Mouse (Mus musculus) megakaryocyte, embryonic 14.5 days (primary cell): ENCODE data around the gene Homer1. TPM values are rescaled to one million over a fixed set of nuclear protein-coding genes. Genes with fewer than 3 reads are reported as not detected.

Experiments
- H3K27me3 ChIP-seq: replicated peaks from 2 replicates; pipeline ENCODE3; 2012; ENCODE audit warnings: inconsistent platforms
- H3K36me3 ChIP-seq: replicated peaks from 2 replicates; pipeline ENCODE3; 2012; ENCODE audit warnings: low read length, inconsistent platforms, mixed read lengths
- H3K4me1 ChIP-seq: 2 replicates; pipeline ENCODE4 v1.6.1; 2012; ENCODE audit warnings: inconsistent platforms
- H3K4me3 ChIP-seq: replicated peaks from 2 replicates; pipeline ENCODE3; 2012; ENCODE audit warnings: moderate library complexity, mild to moderate bottlenecking, inconsistent platforms
- H3K9me3 ChIP-seq: 2 replicates; pipeline ENCODE4 v1.6.1; 2012; ENCODE audit warnings: inconsistent platforms
- FLI1 ChIP-seq: IDR thresholded peaks from 2 replicates; pipeline ENCODE4 v1.6.1; 2012; ENCODE audit warnings: low read length, inconsistent platforms, mixed read lengths
- GATA1 ChIP-seq: IDR thresholded peaks from 3 replicates; pipeline ENCODE4 v1.6.1; 2012; ENCODE audit warnings: mixed read lengths, low read length, inconsistent platforms, borderline replicate concordance
- polyA plus RNA-seq: library from polyadenylated mRNA; stranded (reverse); fragments of >175 nt; gene quantifications from 2 replicates; pipeline ENCODE4 v1.2.3, GENCODE M21; 2012; ENCODE audit warnings: low replicate concordance; ENCODE audit not compliant: insufficient read depth

Gene Homer1
- polyA plus RNA-seq, 1 experiment = 1.1 TPM

DNA sequence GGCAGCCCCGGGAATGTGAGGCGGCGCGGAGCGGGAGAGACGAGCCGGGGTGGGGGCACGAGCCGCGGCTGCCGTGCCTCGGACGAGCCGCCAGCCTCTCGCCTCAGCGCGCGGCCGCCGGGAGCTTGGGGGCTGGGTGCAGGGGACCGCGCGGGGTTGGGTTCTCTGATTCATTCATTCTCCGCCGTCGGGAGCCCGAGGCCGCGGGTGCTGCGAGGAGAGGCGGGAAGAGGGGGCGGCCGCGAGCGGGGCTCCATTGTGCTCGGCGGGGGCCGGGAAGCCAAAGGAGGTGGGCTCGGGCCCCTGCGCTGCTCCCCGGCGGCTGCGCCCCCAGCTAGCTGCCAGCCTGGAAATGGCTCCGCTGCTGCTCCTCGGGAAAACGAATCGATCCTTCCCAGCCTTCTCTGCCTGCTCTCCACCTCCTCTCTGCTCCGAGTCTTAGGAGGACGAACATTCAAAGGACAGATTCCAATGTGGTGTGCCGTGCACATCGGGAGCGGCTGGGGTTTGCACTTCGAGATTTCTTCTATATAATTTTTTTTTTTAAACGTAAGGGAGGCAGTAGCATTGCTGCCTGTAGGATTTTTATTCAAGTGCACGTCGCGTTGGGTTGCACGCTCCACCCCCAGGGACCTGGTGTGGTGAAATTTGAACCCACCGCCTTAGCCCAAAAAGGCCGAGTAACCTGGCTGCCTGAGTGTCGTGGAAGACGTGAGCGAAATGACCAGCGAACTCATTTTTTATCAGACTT is 5.0 kb downstream of the Homer1 start:
- Histone ChIP-seq H3K4me3 (peak overlapping the region; percentile 96), H3K27me3 (no peaks in the 10 kb centered on the region), H3K9me3 (no peaks in the 10 kb centered on the region), H3K36me3 (no peaks in the 10 kb centered on the region), H3K4me1 (peaks cover 38% of the 10 kb centered on the region)
- TF ChIP-seq FLI1 (no peak), GATA1 (no peak)

DNA sequence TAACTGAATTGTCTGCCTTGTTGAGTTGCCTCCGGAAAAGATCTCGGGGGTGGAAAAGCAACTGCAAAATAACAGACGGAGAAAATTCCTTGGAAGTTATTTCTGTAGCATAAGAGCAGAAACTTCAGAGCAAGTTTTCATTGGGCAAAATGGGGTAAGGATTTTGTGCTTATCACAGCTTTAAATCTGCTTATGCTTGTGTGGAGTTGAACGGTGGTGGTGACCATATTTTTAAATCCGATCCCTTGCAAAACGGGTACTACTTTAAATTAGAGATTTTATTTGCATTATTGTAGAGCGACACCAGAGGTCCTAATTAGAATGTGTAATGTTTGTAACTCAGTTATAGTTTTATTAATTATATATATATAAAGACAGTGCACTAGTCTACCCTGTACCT is 5.7 kb downstream of the Homer1 start:
- Histone ChIP-seq H3K4me1 (peaks cover 39% of the 10 kb centered on the region), H3K9me3 (no peaks in the 10 kb centered on the region), H3K36me3 (no peaks in the 10 kb centered on the region), H3K4me3 (peak overlapping the region; percentile 96), H3K27me3 (no peaks in the 10 kb centered on the region)
- TF ChIP-seq FLI1 (no peak), GATA1 (no peak)

DNA sequence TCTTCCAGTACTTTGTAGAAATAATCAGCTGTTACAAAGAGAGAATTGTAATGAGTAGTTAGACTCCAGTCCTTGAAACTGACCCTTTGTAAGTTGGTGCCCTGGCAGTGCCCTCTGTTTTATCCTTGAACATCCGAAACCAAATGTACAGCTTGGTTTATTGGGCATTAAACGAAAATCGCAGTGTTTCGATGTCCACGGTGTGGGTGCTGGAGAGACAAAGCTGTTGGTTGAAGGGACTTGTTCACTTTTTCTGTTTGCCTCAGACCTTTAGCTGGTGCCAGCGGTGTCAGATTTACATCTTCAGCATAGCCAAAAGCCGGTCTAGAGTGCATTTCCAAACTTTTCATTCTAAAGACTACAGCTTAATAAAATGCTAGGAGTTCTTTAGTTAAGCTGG is 6.2 kb downstream of the Homer1 start:
- Histone ChIP-seq H3K27me3 (no peaks in the 10 kb centered on the region), H3K4me3 (peak overlapping the region; percentile 96), H3K9me3 (no peaks in the 10 kb centered on the region), H3K4me1 (peaks cover 39% of the 10 kb centered on the region), H3K36me3 (no peaks in the 10 kb centered on the region)
- TF ChIP-seq GATA1 (no peak), FLI1 (no peak)

DNA sequence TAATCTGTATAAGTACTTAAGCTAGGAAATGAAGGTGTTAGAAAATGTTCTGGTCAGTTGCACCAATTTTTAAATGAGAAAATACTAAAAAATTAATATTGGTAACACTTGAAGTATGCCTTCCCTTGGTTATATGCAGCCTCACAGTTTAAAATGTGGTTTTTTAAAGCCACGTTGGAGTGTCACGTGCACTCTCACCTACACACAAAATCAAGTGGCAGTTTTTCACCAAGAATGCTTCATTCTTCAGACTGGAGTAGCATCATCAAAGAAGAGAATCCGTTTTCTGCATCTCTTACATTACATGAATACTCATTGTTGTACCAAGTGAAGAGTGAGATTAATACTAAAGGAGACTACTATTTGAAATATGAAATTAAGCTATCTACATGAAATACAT is 7.1 kb downstream of the Homer1 start:
- peaks cover 39% of the 10 kb centered on the region for H3K4me1 ChIP-seq
- H3K4me3 ChIP-seq = no peak overlapping the region
- no peaks in the 10 kb centered on the region for H3K9me3 ChIP-seq
- no peaks in the 10 kb centered on the region for H3K27me3 ChIP-seq
- H3K36me3 ChIP-seq = no peaks in the 10 kb centered on the region
- TF ChIP-seq FLI1 = no peak
- no peak for TF ChIP-seq GATA1

DNA sequence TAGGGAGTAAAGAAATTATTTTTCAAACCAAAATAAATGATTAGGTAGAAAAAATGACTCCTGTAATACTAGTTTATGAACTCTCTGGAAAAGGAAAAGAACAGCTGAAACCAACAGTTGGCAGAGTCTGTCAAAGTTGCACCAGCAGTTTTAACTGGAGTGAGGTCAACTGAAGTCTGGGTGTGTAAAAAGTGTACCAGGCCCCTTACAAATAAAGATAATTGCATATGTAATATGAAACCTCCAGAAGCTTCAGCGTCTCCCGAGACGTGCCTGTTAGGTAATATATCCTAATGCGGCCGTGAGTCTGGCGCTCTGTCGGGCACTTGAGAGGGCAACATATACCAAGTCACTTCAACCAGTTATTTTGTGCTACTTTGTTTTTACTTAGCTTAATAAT is 8.3 kb downstream of the Homer1 start:
- Histone ChIP-seq H3K4me3 (no peak overlapping the region), H3K36me3 (no peaks in the 10 kb centered on the region), H3K4me1 (peaks cover 32% of the 10 kb centered on the region), H3K9me3 (no peaks in the 10 kb centered on the region), H3K27me3 (no peaks in the 10 kb centered on the region)
- TF ChIP-seq GATA1 (no peak), FLI1 (no peak)

DNA sequence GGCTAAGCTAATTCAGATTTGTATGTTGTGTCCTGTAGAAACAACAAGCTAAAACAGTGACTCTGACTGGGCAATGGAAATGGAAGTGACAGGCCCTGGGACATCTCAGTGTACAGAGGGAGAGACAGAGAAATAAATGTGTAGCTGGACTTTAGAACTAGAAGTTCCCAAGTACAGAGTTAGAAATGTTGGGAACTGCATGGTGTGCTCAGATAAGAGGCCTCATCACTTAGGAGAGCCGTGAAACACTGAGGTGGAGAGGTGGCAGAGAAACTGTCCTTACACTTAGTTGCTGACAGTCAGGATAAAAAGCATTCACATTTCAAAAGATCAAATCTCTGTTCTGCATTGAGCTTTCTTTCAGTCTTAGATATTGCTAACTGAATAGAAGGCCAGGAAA is 9.9 kb downstream of the Homer1 start:
- Histone ChIP-seq H3K4me3 (no peak overlapping the region), H3K36me3 (no peaks in the 10 kb centered on the region), H3K27me3 (no peaks in the 10 kb centered on the region), H3K4me1 (peaks cover 36% of the 10 kb centered on the region), H3K9me3 (no peaks in the 10 kb centered on the region)
- TF ChIP-seq FLI1 (no peak), GATA1 (no peak)

DNA sequence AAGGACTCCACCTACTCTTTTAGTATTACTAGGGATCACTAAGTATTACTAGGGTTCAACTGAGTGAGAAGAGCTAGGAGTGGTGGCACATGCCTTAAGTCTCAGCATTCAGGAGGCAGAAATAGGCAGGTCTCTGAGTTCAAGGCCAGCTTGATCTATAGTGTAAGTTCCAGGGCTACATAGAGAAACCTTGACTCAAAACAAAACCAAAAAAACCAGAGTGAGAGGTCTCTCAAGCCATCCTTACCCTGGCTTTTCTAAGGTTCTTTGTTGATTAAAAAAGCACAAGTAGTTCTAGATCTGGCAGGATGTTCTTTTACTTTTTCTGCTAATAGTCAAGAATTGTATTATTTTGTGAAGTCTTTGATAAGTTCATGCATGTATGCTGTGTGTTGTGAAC is 13.1 kb downstream of the Homer1 start:
- Histone ChIP-seq H3K4me3 (no peak overlapping the region), H3K27me3 (no peaks in the 10 kb centered on the region), H3K4me1 (peaks cover 21% of the 10 kb centered on the region), H3K36me3 (no peaks in the 10 kb centered on the region), H3K9me3 (no peaks in the 10 kb centered on the region)
- TF ChIP-seq GATA1 (no peak), FLI1 (no peak)

DNA sequence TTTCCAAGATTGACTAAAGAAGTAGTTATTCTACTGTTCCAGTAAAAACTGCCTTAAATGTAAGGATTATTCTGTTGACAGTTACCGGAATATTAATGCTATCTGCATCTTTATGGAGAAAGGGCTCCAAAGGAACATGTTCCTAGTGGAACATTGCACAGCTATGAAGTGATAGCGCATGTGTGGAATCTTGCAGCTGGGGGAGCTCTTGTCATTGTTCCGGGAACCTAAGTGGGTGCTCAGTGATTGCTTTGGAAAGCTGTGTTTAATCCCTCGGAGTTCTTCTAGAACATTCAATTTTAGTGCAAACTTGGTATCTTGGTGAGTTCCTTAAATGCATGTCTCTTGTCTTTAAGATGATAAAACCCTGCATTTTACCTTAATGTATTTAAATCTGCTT is 14.9 kb downstream of the Homer1 start:
- no peak for TF ChIP-seq GATA1
- no peak for TF ChIP-seq FLI1
- H3K4me1 ChIP-seq = peaks cover 18% of the 10 kb centered on the region
- no peaks in the 10 kb centered on the region for H3K9me3 ChIP-seq
- no peaks in the 10 kb centered on the region for H3K27me3 ChIP-seq
- no peaks in the 10 kb centered on the region for H3K36me3 ChIP-seq
- no peak overlapping the region for H3K4me3 ChIP-seq

DNA sequence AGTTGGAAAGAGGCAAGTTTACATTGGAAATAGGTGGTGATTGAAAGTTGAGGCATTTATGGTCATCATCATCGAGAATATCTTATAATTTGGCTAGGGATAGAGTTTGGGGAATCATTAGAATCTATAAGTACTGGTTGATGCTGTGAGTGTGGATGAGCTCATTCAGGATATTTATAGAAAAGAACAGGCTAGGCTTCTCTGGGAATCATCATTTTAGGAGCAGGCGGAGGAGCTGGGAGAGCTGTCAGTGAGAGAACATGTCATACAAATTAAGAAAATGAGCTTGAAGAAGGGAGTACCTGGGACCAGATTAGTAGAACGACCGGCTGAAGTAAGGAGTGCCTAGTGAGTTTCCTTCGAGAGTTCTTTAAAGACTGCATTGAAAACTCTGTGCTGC is 20.7 kb downstream of the Homer1 start:
- Histone ChIP-seq H3K36me3 (peaks cover 6% of the 10 kb centered on the region), H3K4me1 (no peaks in the 10 kb centered on the region), H3K9me3 (no peaks in the 10 kb centered on the region), H3K27me3 (no peaks in the 10 kb centered on the region), H3K4me3 (no peak overlapping the region)
- TF ChIP-seq FLI1 (no peak), GATA1 (no peak)

DNA sequence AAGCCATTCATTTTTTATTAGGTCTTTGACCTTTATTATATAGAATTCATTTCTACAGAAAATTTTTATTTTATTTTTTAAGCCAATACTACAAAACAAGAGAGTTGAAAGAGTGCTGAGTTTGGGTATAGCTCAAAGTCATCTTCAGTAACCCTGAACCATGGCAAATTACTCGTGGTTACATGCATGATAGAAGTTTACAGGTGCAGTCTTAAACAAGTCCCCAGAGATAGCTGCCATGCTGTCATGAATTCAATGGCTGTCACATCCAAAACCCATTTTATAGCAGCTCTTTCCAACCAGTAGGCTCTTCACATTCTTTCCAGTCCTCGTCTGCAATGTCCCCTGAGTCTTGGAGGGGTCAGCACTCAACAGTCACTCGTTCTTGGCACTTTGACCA is 26.9 kb downstream of the Homer1 start:
- Histone ChIP-seq H3K36me3 (peaks cover 11% of the 10 kb centered on the region), H3K4me3 (no peak overlapping the region), H3K9me3 (peaks cover 4% of the 10 kb centered on the region; the same call in 1 of the 2 replicates), H3K4me1 (peaks cover 6% of the 10 kb centered on the region), H3K27me3 (no peaks in the 10 kb centered on the region)
- TF ChIP-seq FLI1 (no peak), GATA1 (no peak)
